ENCODE assay signal across 16 mouse cellular contexts in the genomic region with DNA sequence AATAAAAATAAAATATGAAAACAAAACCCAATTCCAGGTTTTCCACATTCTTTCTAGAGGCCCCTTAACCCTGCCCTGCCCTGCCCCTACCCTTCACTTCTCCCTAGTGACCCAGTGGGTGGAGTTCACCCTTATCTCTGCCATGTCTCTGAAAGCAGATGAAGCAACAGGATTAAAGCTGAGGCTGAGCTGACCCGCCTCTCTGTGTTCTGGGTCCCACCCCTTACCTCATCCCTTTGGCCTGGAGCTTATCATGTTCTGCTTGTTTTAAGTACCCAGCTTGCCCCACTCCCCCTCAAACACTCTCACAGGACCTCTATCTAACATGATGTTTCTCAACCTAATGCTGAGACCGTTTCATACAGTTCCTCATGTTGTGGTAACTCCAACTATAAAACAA.
A peak's percentile ranks its signal among the peaks of the same experiment; 100 is the strongest.
DNase-seq lines count a peak whose midpoint lies in the region; ATAC-seq lines count a peak whose summit lies in the region.
"Had no signal": no experiment of that assay in that cellular context is flagged by ENCODE, and none has a peak within 500 bp of the region (broad histone marks: within the 10 kb centered on the region; RNA-seq: fewer than 3 reads in every experiment).

No protein-coding gene starts in this region.

- no peak overlapping the region for H3K27ac ChIP-seq in forebrain, embryonic 16.5 days (ENCODE audit: low read length)
- H3K27ac ChIP-seq: embryonic facial prominence, embryonic 10.5 days; neural tube, embryonic 12.5 days had no signal

- no peak overlapping the region for H3K9ac ChIP-seq in forebrain, embryonic 16.5 days (replicated peaks; ENCODE audit: low read depth, low read length)
- H3K9ac ChIP-seq: neural tube, embryonic 12.5 days had no signal

- H3K36me3 ChIP-seq in forebrain, embryonic 16.5 days (ENCODE audit: control insufficient read depth, insufficient read depth): no peaks in the 10 kb centered on the region
- H3K36me3 ChIP-seq: embryonic facial prominence, embryonic 10.5 days; neural tube, embryonic 12.5 days had no signal

- peak; percentile 42 for ATAC-seq in granulocyte monocyte progenitor cell, adult 5-6 weeks (replicated peaks; ENCODE audit: poor library complexity, severe bottlenecking)
- ATAC-seq in megakaryocyte, adult 5-6 weeks (ENCODE audit: poor library complexity, severe bottlenecking): peak; percentile 42
- ATAC-seq in forebrain, embryonic 16.5 days: no peak

- no peaks in the 10 kb centered on the region for H3K9me3 ChIP-seq in forebrain, embryonic 16.5 days (ENCODE audit: control insufficient read depth, low read length)
- H3K9me3 ChIP-seq: embryonic facial prominence, embryonic 10.5 days; neural tube, embryonic 12.5 days had no signal

- peak; percentile 93 for DNase-seq in heart, adult 11 months
- DNase-seq in heart, postnatal 36 days: no peak
- DNase-seq in 416B (ENCODE audit: low read depth): peak; percentile 81
- no peak for DNase-seq in cerebellum, postnatal 36 days
- DNase-seq in kidney, postnatal 14 days: no peak
- DNase-seq: cerebellum, adult 11 months; gastrocnemius, postnatal 10 days; heart, postnatal 10 days; kidney, adult 8-10 months; layer of hippocampus, adult 9-11 months had no signal

- H3K4me1 ChIP-seq in forebrain, embryonic 16.5 days (replicated peaks; ENCODE audit: control insufficient read depth, insufficient read depth, low read length): peaks cover 18% of the 10 kb centered on the region
- H3K4me1 ChIP-seq: neural tube, embryonic 12.5 days had no signal

- no peak overlapping the region for H3K4me3 ChIP-seq in forebrain, embryonic 16.5 days (replicated peaks; ENCODE audit: low read length)
- H3K4me3 ChIP-seq: embryonic facial prominence, embryonic 10.5 days; neural tube, embryonic 12.5 days had no signal

- no peak overlapping the region for H3K4me2 ChIP-seq in forebrain, embryonic 16.5 days (ENCODE audit: low read length)
- H3K4me2 ChIP-seq: midbrain, embryonic 11.5 days; neural tube, embryonic 12.5 days had no signal

- H3K27me3 ChIP-seq in forebrain, embryonic 16.5 days (replicated peaks; ENCODE audit: control insufficient read depth, insufficient read depth, low read length): no peaks in the 10 kb centered on the region
- H3K27me3 ChIP-seq: neural tube, embryonic 12.5 days had no signal

- intact Hi-C loops in heart, postnatal 36 days (cut with DNase I): no loop called here

- WGBS in forebrain, embryonic 16.5 days: 63% methylated on average over 2 of the region's 2 CpGs

Comparison
In these comparisons a context has a peak if more than half of its experiments do, and no peak if none do; other contexts are left out.
1. DNase-seq: peak in heart, adult 11 months (single experiment) and 416B (single experiment); none in heart, postnatal 36 days (0 of 2), cerebellum, postnatal 36 days (0 of 2) and kidney, postnatal 14 days (single experiment).